Mouse (Mus musculus): ENCODE results near the gene Pkdrej. TPM values are rescaled to one million over a fixed set of nuclear protein-coding genes. Genes with fewer than 3 reads are reported as not detected.
"Not testable (repeated sequence)": the region's sequence is repeated elsewhere in the genome, so short reads cannot be mapped to it uniquely, and the experiment has no call there.

Gene Pkdrej
- polyA plus RNA-seq (2015; fragmentation: Nextera tagmentation; extraction: Ambion mirVana) = 0.18 and 0.21 TPM in 2 replicates

- peak within 1 kb of the TSS; percentile 45; the same call in 1 of the 2 replicates for H3K9ac ChIP-seq
- H3K4me2 ChIP-seq = peak within 1 kb of the TSS; percentile 96
- H3K4me3 ChIP-seq (replicated peaks) = peak within 1 kb of the TSS; percentile 50
- 1% methylated on average over 65 of the region's 65 CpGs for WGBS
- peak; percentile 78; the same call in 1 of the 2 replicates for ATAC-seq (ENCODE audit: insufficient read depth, low FRiP score, low read depth)
- no peaks in the 10 kb centered on the region for H3K36me3 ChIP-seq
- 0 out of 2 replicates have a peak, but pooled peaks cover 3% of the 10 kb centered on the region for H3K27me3 ChIP-seq (replicated peaks)
- H3K27ac ChIP-seq = no peak within 1 kb of the TSS
- 0 out of 2 replicates have a peak, but pooled peaks cover 6% of the 10 kb centered on the region for H3K4me1 ChIP-seq
- H3K9me3 ChIP-seq = no peaks in the 10 kb centered on the region
These were observed at the start of gene Pkdrej for GRCm38 (mm10) chr15:85821203-85822010. TSS of gene Pkdrej (minus strand) at chr15:85821734.

GRCm38 (mm10) chr15:85867696-85868095 is 46.2 kb upstream of the Pkdrej start:
- 44% methylated on average over 6 of the region's 6 CpGs for WGBS
- 0 out of 2 replicates have a peak, but pooled peaks have one; percentile 28 for ATAC-seq (ENCODE audit: insufficient read depth, low FRiP score, low read depth)
- no peak overlapping the region for H3K4me2 ChIP-seq
- no peak overlapping the region for H3K9ac ChIP-seq
- no peaks in the 10 kb centered on the region for H3K27me3 ChIP-seq (replicated peaks)
- H3K9me3 ChIP-seq = no peaks in the 10 kb centered on the region
- no peaks in the 10 kb centered on the region for H3K4me1 ChIP-seq
- no peak overlapping the region for H3K27ac ChIP-seq
- H3K36me3 ChIP-seq = peaks cover 57% of the 10 kb centered on the region
- no peak overlapping the region for H3K4me3 ChIP-seq (replicated peaks)

GRCm38 (mm10) chr15:85865913-85866312 is 44.4 kb upstream of the Pkdrej start:
- H3K27me3 ChIP-seq (replicated peaks); H3K4me3 ChIP-seq (replicated peaks); H3K4me2 ChIP-seq; ATAC-seq (ENCODE audit: insufficient read depth, low FRiP score, low read depth); H3K9me3 ChIP-seq; H3K4me1 ChIP-seq; H3K9ac ChIP-seq; H3K27ac ChIP-seq: not testable (repeated sequence)
- WGBS = 95% methylated on average over 7 of the region's 7 CpGs
- peaks cover 56% of the 10 kb centered on the region for H3K36me3 ChIP-seq

DNA sequence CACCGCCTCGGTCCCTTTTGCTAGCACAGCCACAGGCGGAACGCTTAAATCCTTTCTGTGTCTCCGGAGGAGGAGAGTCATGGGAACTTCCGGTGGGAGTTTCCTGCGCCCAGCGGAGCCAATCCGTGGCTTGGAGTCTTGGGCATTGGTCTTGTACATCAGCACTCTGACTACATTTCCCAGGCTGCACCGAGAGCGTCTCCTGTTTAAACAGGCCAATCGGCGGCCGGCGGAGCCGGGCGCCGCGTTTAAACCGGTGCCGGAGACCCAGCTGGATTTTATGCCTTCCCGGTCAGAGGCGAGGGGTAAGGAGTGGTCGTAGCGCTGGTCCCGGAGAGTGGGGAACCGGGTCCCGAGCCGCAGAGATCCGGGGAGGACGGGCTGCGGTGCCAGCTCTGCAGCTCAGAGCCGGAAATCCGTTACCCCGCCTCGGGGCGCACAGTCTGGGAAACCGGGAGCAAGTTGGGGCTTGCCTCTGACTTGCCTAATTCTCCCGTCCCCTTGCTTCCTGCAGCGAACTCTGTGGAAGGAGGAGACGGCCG is 38.0 kb upstream of the Pkdrej start, which contains the start of gene Gtse1:
TSS of gene Gtse1 (plus strand) at position 256 of the 542 bp plus-strand sequence.
- peaks cover 15% of the 10 kb centered on the region; the same call in 1 of the 2 replicates for H3K4me1 ChIP-seq
- H3K27me3 ChIP-seq (replicated peaks) = no peaks in the 10 kb centered on the region
- peak; percentile 99 for ATAC-seq (ENCODE audit: insufficient read depth, low FRiP score, low read depth)
- peak within 1 kb of the TSS; percentile 86 for H3K4me3 ChIP-seq (replicated peaks)
- peak within 1 kb of the TSS; percentile 87 for H3K4me2 ChIP-seq
- WGBS = under 1% methylated on average over 42 of the region's 42 CpGs
- H3K27ac ChIP-seq = peak within 1 kb of the TSS; percentile 76
- no peaks in the 10 kb centered on the region for H3K9me3 ChIP-seq
- peak within 1 kb of the TSS; percentile 77 for H3K9ac ChIP-seq
- H3K36me3 ChIP-seq = peaks cover 21% of the 10 kb centered on the region

- Histone ChIP-seq H3K27ac (peak overlapping the region; percentile 76), H3K9ac (peak overlapping the region; percentile 77), H3K4me3 (replicated peaks) (peak overlapping the region; percentile 86), H3K4me1 (peaks cover 15% of the 10 kb centered on the region; the same call in 1 of the 2 replicates), H3K9me3 (no peaks in the 10 kb centered on the region), H3K36me3 (peaks cover 16% of the 10 kb centered on the region), H3K4me2 (peak overlapping the region; percentile 87), H3K27me3 (replicated peaks) (no peaks in the 10 kb centered on the region)
- 12% methylated on average over 15 of the region's 15 CpGs for WGBS
- ATAC-seq (ENCODE audit: insufficient read depth, low FRiP score, low read depth) = peak; percentile 16
These were observed 37.5 kb upstream of the Pkdrej start for GRCm38 (mm10) chr15:85858980-85859489.

DNA sequence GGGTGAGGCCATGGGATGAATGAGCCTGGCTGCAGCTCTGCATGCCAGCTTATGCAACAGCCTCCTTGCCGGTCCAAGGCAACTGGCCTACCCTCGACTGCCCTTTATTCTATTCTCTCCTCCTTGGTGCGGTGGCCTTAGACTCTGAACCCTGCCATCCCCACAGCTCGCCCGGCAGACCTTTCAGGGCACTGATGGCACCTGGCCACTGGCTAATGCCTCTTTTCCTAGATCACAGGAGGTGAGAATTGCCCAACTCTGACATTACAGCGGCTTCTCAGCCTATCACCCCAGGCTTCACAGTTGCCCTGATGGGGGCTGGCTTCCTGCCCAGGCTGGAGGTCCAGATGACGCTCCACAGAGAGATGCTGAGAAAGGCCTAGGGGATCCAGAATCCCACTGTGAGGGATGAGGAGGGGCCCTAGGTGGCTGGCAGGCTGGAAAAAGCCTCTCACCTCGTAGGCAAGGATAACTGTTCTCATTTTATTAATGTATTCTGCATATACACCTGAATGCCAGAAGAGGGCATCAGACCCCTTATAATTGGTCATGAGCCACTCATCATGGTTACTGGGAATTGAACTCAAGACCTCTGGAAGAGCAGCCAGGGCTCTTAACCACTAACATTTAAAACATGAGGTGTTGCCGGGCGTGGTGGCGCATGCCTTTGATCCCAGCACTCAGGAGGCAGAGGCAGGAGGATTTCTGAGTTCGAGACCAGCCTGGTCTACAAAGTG is 30.3 kb upstream of the Pkdrej start:
- Histone ChIP-seq H3K36me3 (no peaks in the 10 kb centered on the region), H3K4me3 (replicated peaks) (no peak overlapping the region), H3K27ac (no peak overlapping the region), H3K4me1 (no peaks in the 10 kb centered on the region), H3K4me2 (no peak overlapping the region), H3K27me3 (replicated peaks) (no peaks in the 10 kb centered on the region), H3K9me3 (no peaks in the 10 kb centered on the region), H3K9ac (no peak overlapping the region)
- 77% methylated on average over 12 of the region's 12 CpGs for WGBS
- no peak for ATAC-seq (ENCODE audit: insufficient read depth, low FRiP score, low read depth)

- Histone ChIP-seq H3K4me1 (no peaks in the 10 kb centered on the region), H3K27me3 (replicated peaks) (no peaks in the 10 kb centered on the region), H3K36me3 (no peaks in the 10 kb centered on the region), H3K27ac (no peak overlapping the region), H3K4me2 (no peak overlapping the region), H3K4me3 (replicated peaks) (no peak overlapping the region), H3K9me3 (no peaks in the 10 kb centered on the region), H3K9ac (no peak overlapping the region)
- no peak for ATAC-seq (ENCODE audit: insufficient read depth, low FRiP score, low read depth)
These were observed 23.5 kb upstream of the Pkdrej start for GRCm38 (mm10) chr15:85845071-85845470.

DNA sequence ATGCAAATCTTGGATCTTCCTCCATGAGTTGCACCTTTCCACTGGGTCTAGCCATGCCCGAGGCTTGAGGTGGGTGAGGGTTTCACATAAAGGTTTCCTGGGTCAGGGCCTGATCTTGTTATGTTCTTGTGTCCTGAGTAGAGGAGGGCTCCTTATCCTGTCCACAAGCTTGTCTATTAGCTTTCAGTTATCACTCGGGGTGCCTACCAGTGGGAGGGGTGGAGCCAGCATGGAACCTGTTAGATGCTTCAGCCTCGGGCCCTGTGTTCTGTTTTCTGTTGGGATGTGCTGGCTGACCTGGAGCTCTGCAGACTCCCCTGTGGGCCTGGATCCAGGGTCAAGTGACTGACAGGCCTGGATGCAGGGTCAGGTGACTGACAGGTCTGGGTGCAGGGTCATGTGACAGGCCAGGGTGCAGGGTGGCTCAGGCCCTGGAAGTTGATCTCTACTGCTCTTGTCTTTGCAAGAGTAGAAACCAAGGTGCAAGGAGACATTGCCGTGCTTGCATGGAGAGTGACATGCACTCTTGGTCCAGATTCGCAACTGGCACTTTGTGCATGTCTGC is 20.3 kb upstream of the Pkdrej start:
- Histone ChIP-seq H3K4me2 (no peak overlapping the region), H3K36me3 (no peaks in the 10 kb centered on the region), H3K27me3 (replicated peaks) (no peaks in the 10 kb centered on the region), H3K9me3 (no peaks in the 10 kb centered on the region), H3K9ac (no peak overlapping the region), H3K27ac (no peak overlapping the region), H3K4me3 (replicated peaks) (no peak overlapping the region), H3K4me1 (no peaks in the 10 kb centered on the region)
- peak; percentile 27; the same call in 1 of the 2 replicates for ATAC-seq (ENCODE audit: insufficient read depth, low FRiP score, low read depth)
- WGBS = 70% methylated on average over 5 of the region's 5 CpGs

- WGBS = 40% methylated on average over 6 of the region's 6 CpGs
- Histone ChIP-seq H3K4me3 (replicated peaks) (no peak overlapping the region), H3K4me1 (no peaks in the 10 kb centered on the region), H3K27ac (no peak overlapping the region), H3K9ac (no peak overlapping the region), H3K9me3 (no peaks in the 10 kb centered on the region), H3K36me3 (no peaks in the 10 kb centered on the region), H3K4me2 (no peak overlapping the region), H3K27me3 (replicated peaks) (no peaks in the 10 kb centered on the region)
- ATAC-seq (ENCODE audit: insufficient read depth, low FRiP score, low read depth) = no peak
These were observed 19.4 kb upstream of the Pkdrej start for GRCm38 (mm10) chr15:85840983-85841382.

GRCm38 (mm10) chr15:85836887-85837286 is 15.4 kb upstream of the Pkdrej start:
- Histone ChIP-seq H3K9ac (no peak overlapping the region), H3K36me3 (no peaks in the 10 kb centered on the region), H3K9me3 (no peaks in the 10 kb centered on the region), H3K27ac (no peak overlapping the region), H3K4me1 (0 out of 2 replicates have a peak, but pooled peaks cover 2% of the 10 kb centered on the region), H3K4me2 (no peak overlapping the region), H3K27me3 (replicated peaks) (no peaks in the 10 kb centered on the region), H3K4me3 (replicated peaks) (no peak overlapping the region)
- 85% methylated on average over 5 of the region's 5 CpGs for WGBS
- no peak for ATAC-seq (ENCODE audit: insufficient read depth, low FRiP score, low read depth)

GRCm38 (mm10) chr15:85835335-85835734 is 13.8 kb upstream of the Pkdrej start:
- 48% methylated on average over 3 of the region's 3 CpGs for WGBS

More at GRCm38 (mm10) chr15:85835335-85835734, 13.8 kb upstream of the Pkdrej start:
- Histone ChIP-seq H3K9ac (no peak overlapping the region), H3K36me3 (no peaks in the 10 kb centered on the region), H3K4me2 (no peak overlapping the region), H3K27ac (no peak overlapping the region), H3K4me3 (replicated peaks) (no peak overlapping the region), H3K9me3 (no peaks in the 10 kb centered on the region), H3K27me3 (replicated peaks) (no peaks in the 10 kb centered on the region), H3K4me1 (0 out of 2 replicates have a peak, but pooled peaks cover 6% of the 10 kb centered on the region)
- no peak for ATAC-seq (ENCODE audit: insufficient read depth, low FRiP score, low read depth)
